Mouse (Mus musculus): ENCODE results near the gene Mtif2. TPM values are rescaled to one million over a fixed set of nuclear protein-coding genes. Genes with fewer than 3 reads are reported as not detected.

Gene Mtif2
- polyA plus RNA-seq (2014; fragmentation: Nextera tagmentation; extraction: Ambion mirVana): 37.5 and 45.7 TPM in 2 replicates

DNA sequence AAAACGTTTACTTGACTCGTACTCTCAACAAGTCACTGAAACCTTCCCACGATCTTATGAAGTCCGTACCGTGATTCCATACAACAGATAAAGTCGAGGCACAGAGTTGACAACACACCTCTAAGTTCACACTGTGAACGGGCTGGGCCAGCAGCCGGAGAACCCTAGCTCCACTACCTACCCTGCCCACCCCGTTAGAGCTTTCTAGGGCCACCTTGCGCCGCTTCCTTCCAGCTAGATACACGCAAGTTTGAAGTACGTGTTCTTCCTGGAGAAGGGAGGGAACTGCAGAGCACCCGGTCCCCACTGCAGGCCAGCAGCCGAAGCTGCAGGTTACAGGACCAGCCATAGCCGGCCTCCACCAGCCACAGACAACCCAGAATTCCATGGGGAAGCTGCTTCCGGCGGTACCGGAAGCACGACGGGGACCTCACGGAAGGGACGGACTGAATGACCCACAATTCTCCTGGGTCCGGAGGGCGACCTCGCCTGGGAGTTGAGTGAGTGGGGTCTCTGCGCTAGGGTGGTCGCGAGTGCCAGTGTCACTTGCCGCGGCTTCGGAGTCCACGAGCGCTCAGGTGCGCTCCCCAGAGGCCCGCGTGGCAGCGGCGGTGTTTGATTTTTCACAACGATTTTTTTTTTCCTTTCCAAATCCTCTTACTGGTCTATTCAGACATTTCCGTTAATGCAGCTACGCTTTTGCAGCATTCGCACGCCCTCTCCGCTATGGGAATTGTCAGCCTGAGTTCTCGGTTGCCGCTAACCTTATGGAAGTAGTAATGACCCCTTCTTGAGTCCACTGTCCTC is at the start of gene Mtif2:
Gene Mtif2, plus strand, starts transcription at position 421 of the 807 bp plus-strand sequence.
- ATAC-seq (ENCODE audit: insufficient number of reproducible peaks, low FRiP score, low TSS enrichment, low read depth): peak; percentile 95
- WGBS: 3% methylated on average over 47 of the region's 47 CpGs
- peak within 1 kb of the TSS; percentile 89 for H3K9ac ChIP-seq (ENCODE audit: low read length)
- H3K27ac ChIP-seq (replicated peaks; ENCODE audit: low read depth, low read length): peak within 1 kb of the TSS; percentile 59
- no peaks in the 10 kb centered on the region for H3K9me3 ChIP-seq (ENCODE audit: control insufficient read depth, low read length)
- H3K4me2 ChIP-seq (ENCODE audit: low read depth, severe bottlenecking): peak within 1 kb of the TSS; percentile 64
- 0 out of 2 replicates have a peak, but pooled peaks cover 2% of the 10 kb centered on the region for H3K4me1 ChIP-seq (ENCODE audit: control insufficient read depth, insufficient read depth, low read length)
- peak; percentile 87 for DNase-seq (ENCODE audit: low spot score)
- H3K4me3 ChIP-seq (ENCODE audit: low read depth, low read length): peak within 1 kb of the TSS; percentile 67
- no peaks in the 10 kb centered on the region for H3K27me3 ChIP-seq (ENCODE audit: control insufficient read depth, insufficient read depth, low read length)
- H3K36me3 ChIP-seq (ENCODE audit: control insufficient read depth, insufficient read depth, low read length): no peaks in the 10 kb centered on the region; the same call in 1 of the 2 replicates

DNA sequence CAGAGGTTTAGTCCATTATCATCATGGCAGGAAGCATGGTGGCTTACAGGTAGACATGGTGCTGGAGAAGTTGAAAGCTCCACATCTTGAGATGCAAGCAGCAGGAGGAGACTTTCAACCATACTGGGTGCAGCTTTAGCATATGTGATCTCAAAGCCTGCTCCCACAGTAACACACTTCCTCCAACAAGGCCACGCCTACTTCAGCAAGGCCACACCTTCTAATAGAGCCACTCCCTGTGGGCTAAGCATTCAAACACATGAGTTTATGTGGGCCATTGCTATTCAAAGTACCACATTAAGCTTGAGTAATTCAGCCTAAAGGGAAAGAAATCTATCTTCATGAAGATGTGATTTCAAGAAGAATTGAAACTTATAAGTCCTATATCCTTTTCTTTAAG is 33.1 kb upstream of the Mtif2 start:
- Histone ChIP-seq H3K4me2 (ENCODE audit: low read depth, severe bottlenecking) (no peak overlapping the region), H3K9ac (ENCODE audit: low read length) (no peak overlapping the region), H3K4me3 (ENCODE audit: low read depth, low read length) (no peak overlapping the region), H3K36me3 (ENCODE audit: control insufficient read depth, insufficient read depth, low read length) (no peaks in the 10 kb centered on the region), H3K4me1 (ENCODE audit: control insufficient read depth, insufficient read depth, low read length) (no peaks in the 10 kb centered on the region), H3K27me3 (ENCODE audit: control insufficient read depth, insufficient read depth, low read length) (no peaks in the 10 kb centered on the region), H3K9me3 (ENCODE audit: control insufficient read depth, low read length) (no peaks in the 10 kb centered on the region), H3K27ac (replicated peaks; ENCODE audit: low read depth, low read length) (no peak overlapping the region)
- DNase-seq (ENCODE audit: low spot score): no peak
- no peak for ATAC-seq (ENCODE audit: insufficient number of reproducible peaks, low FRiP score, low TSS enrichment, low read depth)
- WGBS: 97% methylated on average over 1 of the region's 1 CpGs

DNA sequence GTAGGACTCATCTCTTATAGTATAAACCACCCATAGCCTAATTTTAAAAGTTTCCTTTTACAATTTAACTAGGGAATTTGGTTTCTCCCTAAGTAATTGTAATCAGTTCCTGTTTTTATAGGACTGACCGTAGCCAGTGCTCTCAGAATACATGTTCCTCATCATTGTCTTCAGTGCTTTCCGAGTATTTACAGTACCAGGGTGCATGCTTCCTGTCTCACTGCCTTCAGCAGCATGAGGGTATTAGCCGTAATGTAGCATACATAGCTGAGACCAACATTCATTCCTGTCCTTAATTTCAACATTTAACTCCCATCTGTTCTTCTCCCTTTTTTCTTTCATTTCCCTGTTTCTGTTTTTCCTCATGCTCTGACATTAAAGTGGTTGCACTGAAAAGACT is 29.2 kb upstream of the Mtif2 start:
- Histone ChIP-seq H3K4me3 (ENCODE audit: low read depth, low read length) (no peak overlapping the region), H3K9me3 (ENCODE audit: control insufficient read depth, low read length) (no peaks in the 10 kb centered on the region), H3K27ac (replicated peaks; ENCODE audit: low read depth, low read length) (no peak overlapping the region), H3K27me3 (ENCODE audit: control insufficient read depth, insufficient read depth, low read length) (no peaks in the 10 kb centered on the region), H3K9ac (ENCODE audit: low read length) (no peak overlapping the region), H3K4me1 (ENCODE audit: control insufficient read depth, insufficient read depth, low read length) (no peaks in the 10 kb centered on the region), H3K36me3 (ENCODE audit: control insufficient read depth, insufficient read depth, low read length) (no peaks in the 10 kb centered on the region), H3K4me2 (ENCODE audit: low read depth, severe bottlenecking) (no peak overlapping the region)
- WGBS: 85% methylated on average over 3 of the region's 3 CpGs
- no peak for ATAC-seq (ENCODE audit: insufficient number of reproducible peaks, low FRiP score, low TSS enrichment, low read depth)
- no peak for DNase-seq (ENCODE audit: low spot score)

DNA sequence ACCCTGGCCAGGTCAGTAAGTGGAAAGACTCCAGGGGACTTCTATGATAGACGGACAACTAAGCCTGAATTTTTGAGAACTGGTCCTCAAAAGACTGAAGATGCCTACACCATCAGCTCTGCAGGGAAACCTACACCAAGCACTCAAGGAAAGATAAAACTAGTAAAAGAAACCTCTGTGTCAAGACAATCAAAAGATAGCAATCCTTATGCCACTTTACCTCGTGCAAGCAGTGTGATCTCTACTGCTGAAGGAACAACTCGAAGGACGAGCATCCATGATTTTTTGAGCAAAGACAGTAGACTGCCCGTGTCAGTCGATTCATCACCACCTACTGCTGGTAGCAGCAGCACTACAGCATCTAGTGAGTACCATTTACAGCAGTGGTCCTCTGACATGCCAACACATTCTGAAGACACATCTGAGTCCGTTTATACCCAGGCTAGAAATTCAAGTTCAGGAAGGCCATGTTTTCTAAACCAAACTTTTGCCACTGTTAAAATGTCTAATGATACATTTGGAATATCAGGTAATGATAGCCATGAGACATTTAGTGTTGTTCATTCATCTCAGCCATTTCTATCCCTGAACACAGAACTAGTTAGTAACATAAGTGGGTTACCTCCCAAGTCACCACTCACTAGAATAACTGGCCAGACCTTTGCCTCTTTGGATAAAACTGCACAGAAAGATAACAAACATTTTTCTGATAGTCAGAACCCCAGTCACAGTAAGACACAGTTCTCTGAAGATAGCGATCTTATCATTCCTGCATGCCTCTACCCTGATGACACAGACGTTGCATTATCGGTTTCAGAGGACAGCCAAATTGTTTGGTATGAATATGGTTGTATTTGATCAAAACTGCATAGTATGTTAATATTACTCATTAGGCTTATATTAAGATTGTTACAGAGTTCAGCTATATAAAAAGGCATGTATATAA is 22.0 kb upstream of the Mtif2 start:
- no peaks in the 10 kb centered on the region for H3K27me3 ChIP-seq (ENCODE audit: control insufficient read depth, insufficient read depth, low read length)
- H3K4me3 ChIP-seq (ENCODE audit: low read depth, low read length): no peak overlapping the region
- no peak overlapping the region for H3K9ac ChIP-seq (ENCODE audit: low read length)
- H3K4me2 ChIP-seq (ENCODE audit: low read depth, severe bottlenecking): no peak overlapping the region
- H3K9me3 ChIP-seq (ENCODE audit: control insufficient read depth, low read length): no peaks in the 10 kb centered on the region
- peaks cover 2% of the 10 kb centered on the region; the same call in 1 of the 2 replicates for H3K36me3 ChIP-seq (ENCODE audit: control insufficient read depth, insufficient read depth, low read length)
- no peak overlapping the region for H3K27ac ChIP-seq (replicated peaks; ENCODE audit: low read depth, low read length)
- no peak for DNase-seq (ENCODE audit: low spot score)
- ATAC-seq (ENCODE audit: insufficient number of reproducible peaks, low FRiP score, low TSS enrichment, low read depth): no peak
- H3K4me1 ChIP-seq (ENCODE audit: control insufficient read depth, insufficient read depth, low read length): no peaks in the 10 kb centered on the region
- 92% methylated on average over 10 of the region's 10 CpGs for WGBS

DNA sequence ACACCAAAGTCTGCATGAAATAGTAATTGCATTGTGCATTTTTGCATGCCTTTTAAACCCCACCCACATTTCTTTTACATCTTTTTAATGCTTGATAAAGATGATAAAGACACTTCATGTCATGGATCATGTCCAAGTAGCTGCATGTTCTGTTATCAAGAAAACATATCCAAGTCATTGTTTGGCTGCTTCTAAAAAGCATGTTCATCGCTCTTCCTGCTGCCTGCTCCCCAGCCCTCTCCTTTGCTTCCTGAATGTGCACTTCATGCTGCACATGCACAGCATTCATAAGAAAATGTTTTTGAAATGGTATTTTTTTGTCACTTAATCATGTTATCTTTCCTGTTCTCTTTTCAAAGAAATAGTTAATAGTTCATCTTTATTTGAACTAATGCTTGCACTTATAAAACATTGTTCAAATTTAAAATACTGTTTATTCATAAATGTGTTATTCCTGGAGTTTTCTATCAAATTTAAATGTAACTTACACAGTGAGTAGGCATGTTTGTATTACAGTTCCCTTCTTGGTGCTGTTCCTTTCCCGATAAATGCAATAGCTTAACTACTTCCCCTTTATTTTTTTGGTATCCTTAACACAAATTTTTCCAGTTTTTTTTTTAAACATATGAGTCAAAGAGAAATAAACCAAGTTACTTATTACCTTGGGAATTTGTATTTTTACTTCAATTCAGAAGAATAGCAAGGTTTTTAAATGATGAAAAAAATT is 21.1 kb upstream of the Mtif2 start:
- DNase-seq (ENCODE audit: low spot score): no peak
- Histone ChIP-seq H3K4me1 (ENCODE audit: control insufficient read depth, insufficient read depth, low read length) (no peaks in the 10 kb centered on the region), H3K4me3 (ENCODE audit: low read depth, low read length) (no peak overlapping the region), H3K27me3 (ENCODE audit: control insufficient read depth, insufficient read depth, low read length) (no peaks in the 10 kb centered on the region), H3K9ac (ENCODE audit: low read length) (no peak overlapping the region), H3K4me2 (ENCODE audit: low read depth, severe bottlenecking) (no peak overlapping the region), H3K27ac (replicated peaks; ENCODE audit: low read depth, low read length) (no peak overlapping the region), H3K9me3 (ENCODE audit: control insufficient read depth, low read length) (no peaks in the 10 kb centered on the region), H3K36me3 (ENCODE audit: control insufficient read depth, insufficient read depth, low read length) (peaks cover 2% of the 10 kb centered on the region; the same call in 1 of the 2 replicates)
- no peak for ATAC-seq (ENCODE audit: insufficient number of reproducible peaks, low FRiP score, low TSS enrichment, low read depth)
- 96% methylated on average over 2 of the region's 2 CpGs for WGBS

DNA sequence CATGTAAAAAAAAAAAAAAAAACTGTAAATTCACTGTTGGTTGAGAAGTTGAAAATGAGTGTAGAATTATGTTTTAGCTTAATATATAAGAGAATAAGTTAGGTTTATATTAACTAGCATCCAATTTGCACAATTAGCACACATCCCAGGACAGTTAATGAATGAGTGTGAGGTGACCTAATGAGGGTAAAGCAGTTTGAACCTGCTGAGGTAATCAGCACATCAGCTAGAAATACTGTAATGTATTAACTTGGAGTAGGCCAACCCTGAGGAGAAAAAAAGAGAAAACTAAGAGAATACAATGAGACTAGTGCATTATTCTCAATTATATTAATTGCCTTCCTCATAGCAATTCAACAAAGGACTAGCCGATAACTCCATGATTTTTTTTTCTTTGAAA is 16.8 kb upstream of the Mtif2 start:
- no peak for DNase-seq (ENCODE audit: low spot score)
- Histone ChIP-seq H3K9ac (ENCODE audit: low read length) (no peak overlapping the region), H3K4me1 (ENCODE audit: control insufficient read depth, insufficient read depth, low read length) (no peaks in the 10 kb centered on the region), H3K4me2 (ENCODE audit: low read depth, severe bottlenecking) (no peak overlapping the region), H3K9me3 (ENCODE audit: control insufficient read depth, low read length) (no peaks in the 10 kb centered on the region), H3K4me3 (ENCODE audit: low read depth, low read length) (no peak overlapping the region), H3K27ac (replicated peaks; ENCODE audit: low read depth, low read length) (no peak overlapping the region), H3K27me3 (ENCODE audit: control insufficient read depth, insufficient read depth, low read length) (no peaks in the 10 kb centered on the region), H3K36me3 (ENCODE audit: control insufficient read depth, insufficient read depth, low read length) (peaks cover 6% of the 10 kb centered on the region; the same call in 1 of the 2 replicates)
- WGBS: 88% methylated on average over 1 of the region's 1 CpGs
- no peak for ATAC-seq (ENCODE audit: insufficient number of reproducible peaks, low FRiP score, low TSS enrichment, low read depth)

DNA sequence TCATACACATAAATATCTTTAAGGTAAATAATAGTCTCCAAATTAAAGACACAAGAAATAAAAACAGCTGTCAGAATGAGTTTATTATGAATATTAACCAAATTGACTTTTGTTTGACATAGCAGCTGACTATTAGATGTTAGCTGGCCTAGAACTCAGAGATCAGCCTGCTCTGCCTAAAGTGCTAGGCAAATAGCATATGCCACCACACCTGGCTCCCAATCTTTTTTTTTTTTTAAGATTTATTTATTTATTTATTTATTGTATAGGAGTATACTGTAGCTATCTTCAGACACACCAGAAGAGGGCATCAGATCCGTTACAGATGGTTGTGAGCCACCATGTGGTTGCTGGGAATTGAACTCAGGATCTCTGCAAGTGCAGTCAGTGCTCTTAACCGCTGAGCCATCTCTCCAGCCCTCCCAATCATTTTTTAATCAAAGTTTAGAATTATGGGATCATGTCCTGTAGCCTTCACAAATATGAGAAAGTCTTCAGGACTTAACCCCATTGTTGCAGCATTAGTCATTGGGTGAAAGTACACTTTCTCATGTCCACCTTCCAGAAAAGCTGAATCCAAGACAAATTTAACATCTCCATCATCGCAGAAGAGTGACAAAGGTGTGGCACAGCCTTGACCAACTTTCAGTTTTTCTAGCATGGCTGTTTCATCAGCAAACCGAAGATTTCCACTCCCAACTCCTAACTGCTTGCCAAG is 13.2 kb upstream of the Mtif2 start:
- no peak overlapping the region for H3K4me2 ChIP-seq (ENCODE audit: low read depth, severe bottlenecking)
- no peaks in the 10 kb centered on the region for H3K27me3 ChIP-seq (ENCODE audit: control insufficient read depth, insufficient read depth, low read length)
- H3K9me3 ChIP-seq (ENCODE audit: control insufficient read depth, low read length): no peaks in the 10 kb centered on the region
- no peak overlapping the region for H3K4me3 ChIP-seq (ENCODE audit: low read depth, low read length)
- no peaks in the 10 kb centered on the region for H3K4me1 ChIP-seq (ENCODE audit: control insufficient read depth, insufficient read depth, low read length)
- DNase-seq (ENCODE audit: low spot score): no peak
- no peak overlapping the region for H3K9ac ChIP-seq (ENCODE audit: low read length)
- WGBS: 88% methylated on average over 4 of the region's 4 CpGs
- H3K36me3 ChIP-seq (ENCODE audit: control insufficient read depth, insufficient read depth, low read length): peaks cover 5% of the 10 kb centered on the region; the same call in 1 of the 2 replicates
- no peak overlapping the region for H3K27ac ChIP-seq (replicated peaks; ENCODE audit: low read depth, low read length)
- no peak for ATAC-seq (ENCODE audit: insufficient number of reproducible peaks, low FRiP score, low TSS enrichment, low read depth)

All from limb, embryonic 11.5 days (tissue).